Mouse (Mus musculus): ENCODE results near the gene Tnni1. TPM values are rescaled to one million over a fixed set of nuclear protein-coding genes. Genes with fewer than 3 reads are reported as not detected.

Gene Tnni1
- total RNA-seq, 2 experiments from 2014 or later = 2.9 to 3.2 TPM

GRCm38 (mm10) chr1:135820071-135820470 is 40.8 kb downstream of the Tnni1 start:
- H3K4me3 ChIP-seq = no peak overlapping the region
- no peak for TF ChIP-seq CTCF (conservative IDR thresholded peaks at IDR 0.05)
- H3K27ac ChIP-seq = no peak overlapping the region
- DNase-seq (ENCODE audit: low spot score in 2 of 2) = no peak

- no peak for DNase-seq (ENCODE audit: low spot score in 2 of 2)
- Histone ChIP-seq H3K4me3 (no peak overlapping the region), H3K27ac (no peak overlapping the region)
- TF ChIP-seq CTCF (conservative IDR thresholded peaks at IDR 0.05) = no peak
Observed at GRCm38 (mm10) chr1:135820736-135821364, 41.6 kb downstream of the Tnni1 start.

GRCm38 (mm10) chr1:135821780-135822179 is 42.5 kb downstream of the Tnni1 start:
- TF ChIP-seq CTCF (conservative IDR thresholded peaks at IDR 0.05) = no peak
- DNase-seq (ENCODE audit: low spot score in 2 of 2) = no peak
- no peak overlapping the region for H3K27ac ChIP-seq
- no peak overlapping the region for H3K4me3 ChIP-seq

- peak in 1 of 2 experiments; percentile 61 for DNase-seq (ENCODE audit: low spot score in 2 of 2)
- peak; percentile 68 for TF ChIP-seq CTCF (conservative IDR thresholded peaks at IDR 0.05)
- no peak overlapping the region for H3K27ac ChIP-seq
- H3K4me3 ChIP-seq = no peak overlapping the region
Observed at GRCm38 (mm10) chr1:135828918-135829317, 49.7 kb downstream of the Tnni1 start.

- no peak for TF ChIP-seq CTCF (conservative IDR thresholded peaks at IDR 0.05)
- DNase-seq (ENCODE audit: low spot score in 2 of 2) = no peak
- Histone ChIP-seq H3K27ac (no peak overlapping the region), H3K4me3 (no peak overlapping the region)
Observed at GRCm38 (mm10) chr1:135834206-135834859, 55.1 kb downstream of the Tnni1 start.

- DNase-seq (ENCODE audit: low spot score in 2 of 2) = no peak
- TF ChIP-seq CTCF (conservative IDR thresholded peaks at IDR 0.05) = no peak
- H3K27ac ChIP-seq = no peak overlapping the region
- no peak overlapping the region for H3K4me3 ChIP-seq
Observed at GRCm38 (mm10) chr1:135834983-135835382, 55.7 kb downstream of the Tnni1 start.

- no peak for DNase-seq (ENCODE audit: low spot score in 2 of 2)
- H3K27ac ChIP-seq = no peak within 1 kb of the TSS
- TF ChIP-seq CTCF (conservative IDR thresholded peaks at IDR 0.05) = no peak
- no peak within 1 kb of the TSS for H3K4me3 ChIP-seq
Observed at GRCm38 (mm10) chr1:135835716-135836483, 56.7 kb downstream of the Tnni1 start, which contains the start of gene Tnnt2. Tnnt2 (plus strand) TSS chr1:135836354.

GRCm38 (mm10) chr1:135838626-135839025 is 59.4 kb downstream of the Tnni1 start:
- no peak for DNase-seq (ENCODE audit: low spot score in 2 of 2)
- TF ChIP-seq CTCF (conservative IDR thresholded peaks at IDR 0.05) = no peak

GRCm38 (mm10) chr1:135839065-135839464 is 59.8 kb downstream of the Tnni1 start:
- DNase-seq (ENCODE audit: low spot score in 2 of 2) = no peak
- Histone ChIP-seq H3K4me3 (no peak overlapping the region), H3K27ac (no peak overlapping the region)
- no peak for TF ChIP-seq CTCF (conservative IDR thresholded peaks at IDR 0.05)

More at GRCm38 (mm10) chr1:135838626-135839025, 59.4 kb downstream of the Tnni1 start:
- Histone ChIP-seq H3K27ac (no peak overlapping the region; the same call in 1 of the 2 replicates), H3K4me3 (no peak overlapping the region)

- H3K4me3 ChIP-seq = no peak overlapping the region
- no peak for TF ChIP-seq CTCF (conservative IDR thresholded peaks at IDR 0.05)
- DNase-seq (ENCODE audit: low spot score in 2 of 2) = no peak
- no peak overlapping the region for H3K27ac ChIP-seq
Observed at GRCm38 (mm10) chr1:135840675-135841395, 61.6 kb downstream of the Tnni1 start.

GRCm38 (mm10) chr1:135843519-135844262 is 64.5 kb downstream of the Tnni1 start:
- H3K4me3 ChIP-seq = no peak overlapping the region
- H3K27ac ChIP-seq = no peak overlapping the region
- DNase-seq (ENCODE audit: low spot score in 2 of 2) = no peak
- TF ChIP-seq CTCF (conservative IDR thresholded peaks at IDR 0.05) = no peak

GRCm38 (mm10) chr1:135844481-135844880 is 65.2 kb downstream of the Tnni1 start:
- Histone ChIP-seq H3K4me3 (no peak overlapping the region), H3K27ac (no peak overlapping the region)
- no peak for TF ChIP-seq CTCF (conservative IDR thresholded peaks at IDR 0.05)
- DNase-seq (ENCODE audit: low spot score in 2 of 2) = no peak

Measured in layer of hippocampus, adult 2 months (tissue).